Comparison of ENCODE assay signal across 9 mouse cellular contexts in the genomic region with DNA sequence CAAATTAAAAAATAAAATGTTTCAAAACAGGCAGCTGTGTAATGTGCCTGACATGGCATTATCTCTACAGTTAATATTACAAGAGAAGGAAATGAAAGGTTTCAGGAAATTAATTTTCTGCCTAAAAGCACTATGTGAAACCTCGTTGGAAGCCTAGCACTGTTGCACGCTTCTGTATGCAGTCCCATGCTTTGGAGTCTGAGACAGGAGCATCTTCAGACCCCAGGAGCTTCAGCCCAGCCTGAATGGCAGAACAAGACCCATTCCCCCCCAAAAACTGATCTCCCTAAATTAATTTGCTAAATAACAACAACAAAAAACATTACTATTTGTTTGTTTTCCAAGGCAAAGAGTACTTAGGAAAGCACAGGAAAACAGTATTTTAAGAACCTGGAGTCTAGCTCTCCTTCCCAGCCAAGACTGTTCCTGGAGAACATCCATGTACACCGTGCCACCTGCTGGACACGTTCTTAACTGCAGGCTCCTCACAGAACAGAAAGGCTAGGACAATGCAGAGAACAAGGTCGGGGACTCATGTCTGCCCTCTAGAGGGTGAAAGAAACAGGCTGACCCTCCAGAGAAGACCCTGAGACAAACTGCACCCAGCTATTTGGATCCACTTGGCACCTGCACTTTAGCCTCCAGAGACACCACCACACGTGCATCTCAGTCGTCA. TPM values are rescaled to one million over a fixed set of nuclear protein-coding genes. Genes with fewer than 3 reads are reported as not detected.
DNase-seq lines count a peak whose midpoint lies in the region; ATAC-seq lines count a peak whose summit lies in the region.
"Not testable (repeated sequence)": the region's sequence is repeated elsewhere in the genome, so short reads cannot be mapped to it uniquely, and the experiment has no call there.
"Had no signal": no experiment of that assay in that cellular context is flagged by ENCODE, and none has a peak within 500 bp of the region (broad histone marks: within the 10 kb centered on the region; RNA-seq: fewer than 3 reads in every experiment).

No protein-coding gene starts in this region.

- not testable (repeated sequence) for H3K9me3 ChIP-seq in hindbrain, embryonic 14.5 days (ENCODE audit: control insufficient read depth, low read length)

- H3K9ac ChIP-seq in hindbrain, embryonic 14.5 days, result not testable (repeated sequence)

- peak; percentile 42 for DNase-seq in Muller cell, postnatal 12 days (ENCODE audit: inconsistent ontology term)
- DNase-seq in cerebellum, adult 9-10 months, result peak; percentile 84
- peak; percentile 60 to 80 for DNase-seq in frontal cortex, postnatal 10 days (ENCODE audit: low spot score in 2 of 2)
- DNase-seq in hindbrain, embryonic 14.5 days (ENCODE audit: low spot score), result peak; percentile 90
- DNase-seq in layer of hippocampus, postnatal 10 days (ENCODE audit: low spot score in 2 of 2), result peak; percentile 81 to 87
- DNase-seq in lung, postnatal 10 days, result peak; percentile 87
- peak; percentile 87 for DNase-seq in retina, postnatal 1 day
- DNase-seq in thymus, postnatal 4 days, result peak; percentile 73

- not testable (repeated sequence) for H3K4me1 ChIP-seq in hindbrain, embryonic 14.5 days (replicated peaks; ENCODE audit: control insufficient read depth, insufficient read depth, low read length)

- 16% methylated on average over 6 of the region's 7 CpGs for WGBS in hindbrain, embryonic 14.5 days

- H3K4me3 ChIP-seq in hindbrain, embryonic 14.5 days (replicated peaks; ENCODE audit: low read length), result not testable (repeated sequence)

- ATAC-seq in hindbrain, embryonic 14.5 days (ENCODE audit: low FRiP score), result peak; percentile 88; the same call in 1 of the 2 replicates

- not testable (repeated sequence) for H3K27me3 ChIP-seq in hindbrain, embryonic 14.5 days (ENCODE audit: control insufficient read depth, insufficient read depth, low read length)

- H3K4me2 ChIP-seq in hindbrain, embryonic 14.5 days (replicated peaks), result not testable (repeated sequence)

- H3K36me3 ChIP-seq in hindbrain, embryonic 14.5 days (replicated peaks; ENCODE audit: control insufficient read depth, insufficient read depth), result not testable (repeated sequence)

- H3K27ac ChIP-seq in hindbrain, embryonic 14.5 days, result not testable (repeated sequence)

RNA-seq across cellular contexts. Expression of a gene that starts 14.5 kb away (rescaled TPM):
- polyA plus RNA-seq in hindbrain, embryonic 14.5 days (2014; fragmentation: Nextera tagmentation; extraction: Ambion mirVana), result not detected in 2 replicates
- not detected for total RNA-seq in layer of hippocampus, postnatal 10 days (2021)
- total RNA-seq: monocyte, adult 5-6 weeks had no signal

RNA-seq across cellular contexts. Expression of a gene that starts 28.1 kb away (rescaled TPM):
- not detected in 2 replicates for polyA plus RNA-seq in hindbrain, embryonic 14.5 days (2014; fragmentation: Nextera tagmentation; extraction: Ambion mirVana)
- total RNA-seq in layer of hippocampus, postnatal 10 days (2021), result not detected
- total RNA-seq: monocyte, adult 5-6 weeks had no signal

RNA-seq across cellular contexts. Expression of a gene that starts 38.3 kb away (rescaled TPM):
- not detected in 2 replicates for polyA plus RNA-seq in hindbrain, embryonic 14.5 days (2014; fragmentation: Nextera tagmentation; extraction: Ambion mirVana)
- total RNA-seq in layer of hippocampus, postnatal 10 days (2021), result not detected
- total RNA-seq: monocyte, adult 5-6 weeks had no signal

RNA-seq across cellular contexts. Expression of a gene that starts 56.1 kb away (rescaled TPM):
- 39.1 and 40.7 TPM in 2 replicates for polyA plus RNA-seq in hindbrain, embryonic 14.5 days (2014; fragmentation: Nextera tagmentation; extraction: Ambion mirVana)
- 10 to 100 TPM; 24.0 to 26.4 TPM for total RNA-seq in layer of hippocampus, postnatal 10 days (2021)
